ENCODE assay signal across 9 mouse cellular contexts in the genomic region with DNA sequence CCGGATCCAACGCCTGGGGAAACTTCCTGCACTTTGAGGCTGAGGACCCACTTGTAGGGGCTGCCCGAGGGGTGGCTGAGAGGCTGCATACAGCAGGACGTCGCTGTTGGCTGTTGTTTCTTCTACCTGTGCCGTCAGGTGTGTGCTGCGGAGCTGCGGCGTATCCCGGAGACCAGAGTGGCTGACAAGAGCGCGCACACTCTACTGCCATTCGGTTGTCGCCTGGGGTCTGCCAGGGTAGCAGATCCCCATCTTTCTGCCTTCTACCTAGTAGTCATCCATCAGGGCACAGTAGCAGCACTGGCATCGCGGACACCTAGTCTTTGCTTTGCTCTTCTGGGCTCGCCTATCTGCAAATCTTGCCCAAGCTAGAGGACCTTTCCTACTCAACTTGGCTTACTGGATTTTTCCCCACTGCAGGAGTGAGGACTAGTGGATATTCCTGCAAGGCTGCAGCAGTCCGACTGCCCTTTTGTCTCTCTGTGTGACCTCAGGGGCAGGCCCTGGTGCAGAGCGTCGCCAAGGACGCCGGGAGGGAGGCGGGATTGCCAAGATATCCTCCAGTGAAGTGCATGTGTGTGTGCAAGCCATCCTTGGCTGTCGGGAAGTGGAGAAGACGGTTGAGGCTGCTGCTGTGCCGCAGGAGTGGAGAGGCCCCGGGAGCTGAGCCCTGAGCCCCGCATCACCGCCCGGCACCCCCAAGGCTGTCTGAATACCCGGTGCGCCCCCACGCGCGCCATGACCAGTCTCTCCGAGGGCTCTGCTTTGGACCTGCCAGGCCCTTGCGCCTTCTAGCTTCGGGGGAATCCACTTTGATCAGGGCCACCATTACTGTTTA. TPM values are rescaled to one million over a fixed set of nuclear protein-coding genes. Genes with fewer than 3 reads are reported as not detected.
A peak's percentile ranks its signal among the peaks of the same experiment; 100 is the strongest.
DNase-seq lines count a peak whose midpoint lies in the region; ATAC-seq and TF ChIP-seq lines count a peak whose summit lies in the region.
"Had no signal": no experiment of that assay in that cellular context is flagged by ENCODE, and none has a peak within 500 bp of the region (broad histone marks: within the 10 kb centered on the region; RNA-seq: fewer than 3 reads in every experiment).

No protein-coding gene starts in this region.

- H3K36me3 ChIP-seq in liver, embryonic 15.5 days (replicated peaks) = no peaks in the 10 kb centered on the region
- H3K36me3 ChIP-seq: G1E had no signal

- DNase-seq in gastrocnemius, adult 2 months = no peak
- DNase-seq in gastrocnemius, postnatal 25 days = no peak
- peak; percentile 9 for DNase-seq in heart, adult 8-10 months (ENCODE audit: low spot score)
- peak; percentile 36 for DNase-seq in kidney, adult 18-20 months
- peak; percentile 71 for DNase-seq in retina, postnatal 1 day
- no peak for DNase-seq in T-cell, adult 2 months (ENCODE audit: low spot score)

- H3K4me2 ChIP-seq in liver, embryonic 15.5 days = peak overlapping the region; percentile 74

- ATAC-seq in liver, embryonic 15.5 days (ENCODE audit: insufficient read depth) = no peak

- H3K9me3 ChIP-seq in liver, embryonic 15.5 days (replicated peaks) = no peaks in the 10 kb centered on the region
- H3K9me3 ChIP-seq: G1E had no signal

- no peaks in the 10 kb centered on the region for H3K4me1 ChIP-seq in bone marrow macrophage, adult 2 months (ENCODE audit: control insufficient read depth, insufficient read depth, low read length)
- peaks cover 18% of the 10 kb centered on the region; the same call in 1 of the 2 replicates for H3K4me1 ChIP-seq in liver, embryonic 15.5 days (replicated peaks)

- under 1% methylated on average over 38 of the region's 38 CpGs for WGBS in liver, embryonic 15.5 days (ENCODE audit: insufficient replicate concordance)

- intact Hi-C loops in gastrocnemius, adult 2 months (cut with DNase I) = no loop called here

- peaks cover 52% of the 10 kb centered on the region for H3K27me3 ChIP-seq in liver, embryonic 15.5 days

- no peak for TF ChIP-seq POLR2A in bone marrow macrophage, adult 2 months (IDR thresholded peaks at IDR 0.05; ENCODE audit: borderline replicate concordance, low read depth, low read length)

- no peak overlapping the region for H3K9ac ChIP-seq in liver, embryonic 15.5 days

- H3K27ac ChIP-seq in gastrocnemius, adult 2 months = no peak overlapping the region
- H3K27ac ChIP-seq in bone marrow macrophage, adult 2 months (ENCODE audit: insufficient read depth, low read depth, low read length) = no peak overlapping the region
- no peak overlapping the region for H3K27ac ChIP-seq in liver, embryonic 15.5 days (replicated peaks)

- peak overlapping the region; percentile 78 for H3K4me3 ChIP-seq in gastrocnemius, adult 2 months
- peak overlapping the region; percentile 55 for H3K4me3 ChIP-seq in bone marrow macrophage, adult 2 months (ENCODE audit: insufficient read depth, low read length)
- H3K4me3 ChIP-seq in liver, embryonic 15.5 days (replicated peaks) = peak overlapping the region; percentile 56

- TF ChIP-seq CTCF in gastrocnemius, adult 2 months (IDR thresholded peaks at IDR 0.05) = no peak
- TF ChIP-seq CTCF in bone marrow macrophage, adult 2 months (IDR thresholded peaks at IDR 0.05; ENCODE audit: low read depth, low read length) = no peak

RNA-seq across cellular contexts. Expression of a gene that starts 1.0 kb away (rescaled TPM):
- total RNA-seq in gastrocnemius, adult 2 months (2021) = 1 to 10 TPM in 1 of 2 experiments, under 1 TPM in 1; 0.64 to 1.4 TPM
- 1 to 10 TPM in 1 of 2 experiments, under 1 TPM in 1; 0.54 to 1.1 TPM for total RNA-seq in gastrocnemius, postnatal 25 days (2021)
- polyA plus RNA-seq in bone marrow macrophage, adult 2 months (2012; ENCODE audit: insufficient read depth, insufficient read length, missing spikeins) = 0.92 and 1.4 TPM in 2 replicates
- 1 to 10 TPM; 3.5 to 5.9 (median 4.7) TPM for total RNA-seq in heart, adult 8-10 months (2022)
- 0.44 and 0.75 TPM in 2 replicates for polyA plus RNA-seq in liver, embryonic 15.5 days (2015; fragmentation: Nextera tagmentation; extraction: Ambion mirVana)
- polyA plus RNA-seq: G1E had no signal

Comparison
In these comparisons a context has a peak if more than half of its experiments do, and no peak if none do; other contexts are left out.
1. DNase-seq: peak in heart, adult 8-10 months (single experiment), kidney, adult 18-20 months (single experiment) and retina, postnatal 1 day (single experiment); none in gastrocnemius, adult 2 months (single experiment), gastrocnemius, postnatal 25 days (single experiment) and T-cell, adult 2 months (single experiment).
2. Peak in every context shown above with its lines, with median percentiles within 50 percentile points of each other: H3K4me3 ChIP-seq.